Mouse (Mus musculus): ENCODE measurements at regions not wholly inside any gene's neighbourhood (a gene's known extent, or its start where the extent isn't known, plus 50 kb on each side); places are given as distances from the start of the nearest gene placed in this dataset.

DNA sequence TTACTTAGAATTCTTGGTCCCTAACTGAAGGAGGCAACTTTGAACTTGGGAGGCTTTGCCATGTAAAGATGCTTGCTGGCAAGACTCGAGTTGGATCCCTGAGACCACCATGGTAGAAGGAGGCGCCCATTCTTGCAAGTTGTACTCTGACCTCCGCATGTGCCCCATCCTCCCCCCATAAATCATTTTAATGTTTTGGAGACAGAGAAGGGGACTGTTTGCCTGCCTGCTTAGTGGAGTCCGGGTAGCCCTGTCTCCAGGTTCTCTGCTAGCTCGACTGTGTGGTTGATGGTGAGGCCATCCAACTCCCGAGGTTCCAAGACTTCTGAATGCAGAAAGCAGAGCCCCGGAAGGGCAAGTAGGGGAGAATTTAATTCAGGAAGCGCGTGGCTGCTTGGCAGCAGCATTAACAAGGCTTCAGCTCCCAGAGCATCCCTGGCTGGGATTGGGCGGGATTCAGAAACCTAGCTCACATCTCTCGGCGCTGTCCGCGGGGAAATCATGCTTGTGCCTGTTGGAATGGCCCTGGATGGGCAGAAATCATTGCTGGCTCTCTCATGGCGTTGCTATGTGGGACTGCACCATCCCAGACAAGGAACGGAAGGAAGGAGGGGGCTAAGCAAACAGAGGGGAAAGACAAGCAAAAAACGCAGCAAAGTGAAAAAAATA lies 202.8 kb upstream of the Zfp64 start:
- DNase-seq: no peak
- intact Hi-C loops (cut with DNase I): no loop called here

DNA sequence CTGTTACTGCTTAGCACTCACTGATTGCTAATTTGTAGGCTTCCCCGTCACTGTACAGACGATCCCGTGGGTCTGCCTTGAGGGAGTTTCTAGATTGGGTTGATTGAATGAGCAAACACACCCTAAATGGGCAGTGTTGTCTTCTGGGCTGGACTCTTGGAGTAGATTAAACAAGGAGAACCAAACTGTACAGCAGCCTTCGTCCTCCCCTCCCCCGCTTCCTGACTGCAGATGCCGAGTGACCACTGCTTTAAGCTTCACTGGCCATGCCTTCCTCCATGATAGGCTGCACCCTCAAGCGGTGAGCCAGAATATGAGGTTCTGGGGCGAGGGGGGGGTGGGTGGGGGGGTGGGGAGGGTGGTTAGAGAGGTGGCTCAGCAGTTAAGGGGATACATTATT lies 201.5 kb upstream of the Zfp64 start:
- intact Hi-C loops (cut with DNase I): no loop called here

DNA sequence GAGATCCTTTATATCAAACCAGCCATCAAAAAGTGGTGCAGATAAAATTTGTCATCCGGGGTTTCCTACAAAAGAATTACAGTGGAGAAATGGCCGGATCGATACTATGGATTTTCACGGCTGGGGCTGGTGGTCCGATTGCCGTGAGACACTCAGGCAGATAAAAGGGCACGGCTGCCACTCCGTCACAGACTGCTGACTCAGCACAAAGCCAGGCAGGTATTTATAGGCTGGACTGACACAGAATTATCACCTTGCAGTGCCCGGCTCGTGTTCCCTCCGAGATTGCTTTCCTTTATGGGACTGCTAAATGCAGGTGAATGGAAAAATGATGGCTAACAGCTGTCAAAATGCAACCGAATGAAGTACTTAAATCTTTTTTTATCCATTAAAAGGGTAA lies 199.5 kb upstream of the Zfp64 start:
- intact Hi-C loops (cut with DNase I): no loop called here

More for the DNA sequence above, 201.5 kb upstream of the Zfp64 start:
- DNase-seq: no peak

GRCm38 (mm10) chr2:169147655-169148054 lies 192.3 kb upstream of the Zfp64 start:
- intact Hi-C loops (cut with DNase I): no loop called here
- DNase-seq: no peak

More for the DNA sequence above, 199.5 kb upstream of the Zfp64 start:
- DNase-seq: no peak

DNA sequence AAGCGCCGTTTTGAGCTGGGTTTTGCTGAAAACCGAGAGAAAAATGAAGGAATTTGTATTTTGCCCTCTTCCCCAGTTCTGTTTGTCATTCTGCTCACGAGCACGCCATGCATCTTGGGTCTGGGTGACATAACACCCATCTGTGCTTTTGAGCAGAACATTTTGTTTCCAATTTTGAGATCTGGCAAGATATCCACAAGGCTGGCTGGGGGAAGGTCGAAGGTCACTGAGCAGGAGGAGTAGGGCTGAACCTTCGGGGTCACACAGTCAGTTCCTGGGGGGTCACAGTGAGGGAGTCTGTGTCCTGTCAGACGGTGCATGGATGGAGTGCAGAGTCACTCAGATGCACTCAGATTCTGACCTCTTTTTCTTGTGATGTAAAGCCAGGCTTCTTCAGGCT lies 186.8 kb upstream of the Zfp64 start:
- intact Hi-C loops (cut with DNase I): no loop called here

GRCm38 (mm10) chr2:169133855-169134254 lies 178.5 kb upstream of the Zfp64 start:
- intact Hi-C loops (cut with DNase I): no loop called here
- DNase-seq: no peak

More for the DNA sequence above, 186.8 kb upstream of the Zfp64 start:
- DNase-seq: no peak

GRCm38 (mm10) chr2:169125476-169125875 lies 170.1 kb upstream of the Zfp64 start:
- intact Hi-C loops (cut with DNase I): no loop called here
- no peak for DNase-seq

DNA sequence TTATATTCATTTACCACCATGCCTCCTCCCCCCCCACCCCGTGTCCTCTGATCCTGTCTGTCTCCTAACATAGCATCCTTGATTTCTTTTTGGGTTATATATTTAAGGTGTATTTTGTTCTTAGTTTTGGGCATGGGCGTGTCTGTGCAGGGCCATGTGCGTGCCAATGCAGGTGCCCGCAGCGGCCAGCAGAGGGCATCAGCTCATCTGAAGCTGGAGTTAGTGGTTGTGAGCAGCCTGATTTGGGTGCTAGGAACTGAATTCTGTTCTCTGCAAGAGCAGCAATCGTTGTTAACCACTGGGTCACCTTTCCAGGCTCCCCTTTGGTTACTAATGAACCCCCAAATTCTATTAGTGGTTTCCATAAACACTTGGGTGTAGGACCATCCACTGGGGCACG lies 167.5 kb upstream of the Zfp64 start:
- intact Hi-C loops (cut with DNase I): no loop called here
- DNase-seq: no peak

GRCm38 (mm10) chr2:169116841-169117240 lies 161.5 kb upstream of the Zfp64 start:
- intact Hi-C loops (cut with DNase I): no loop called here
- no peak for DNase-seq

- DNase-seq: no peak
- intact Hi-C loops (cut with DNase I): no loop called here
These were observed 153.7 kb upstream of the Zfp64 start for GRCm38 (mm10) chr2:169109044-169109443.

DNA sequence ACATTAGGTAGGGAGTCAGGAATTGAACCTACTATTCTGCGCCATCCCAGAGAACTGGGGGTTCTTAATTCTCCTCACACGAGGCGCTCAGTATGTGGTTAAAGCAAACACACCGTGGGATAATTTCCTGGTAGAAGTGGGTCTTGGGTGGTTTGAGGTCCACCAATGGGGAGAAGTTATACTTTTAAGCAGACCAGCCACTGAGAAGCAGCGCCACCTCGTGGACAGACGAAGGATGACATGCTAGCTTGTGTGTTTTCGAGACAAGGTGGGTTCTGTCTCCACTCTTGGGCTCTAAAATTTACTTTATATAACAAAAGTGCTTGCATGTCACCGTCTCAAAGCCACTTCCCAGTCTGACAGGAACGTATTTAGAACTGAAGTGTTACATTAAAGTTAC lies 152.7 kb upstream of the Zfp64 start:
- intact Hi-C loops (cut with DNase I): no loop called here
- peak in 1 of 2 experiments; percentile 26 for DNase-seq

GRCm38 (mm10) chr2:169101506-169102261 lies 146.3 kb upstream of the Zfp64 start:
- no peak for DNase-seq
- intact Hi-C loops (cut with DNase I): no loop called here

GRCm38 (mm10) chr2:169100516-169100915 lies 145.1 kb upstream of the Zfp64 start:
- intact Hi-C loops (cut with DNase I): no loop called here
- DNase-seq: no peak

- DNase-seq: no peak
- intact Hi-C loops (cut with DNase I): no loop called here
These were observed 144.3 kb upstream of the Zfp64 start for GRCm38 (mm10) chr2:169099678-169100077.

DNA sequence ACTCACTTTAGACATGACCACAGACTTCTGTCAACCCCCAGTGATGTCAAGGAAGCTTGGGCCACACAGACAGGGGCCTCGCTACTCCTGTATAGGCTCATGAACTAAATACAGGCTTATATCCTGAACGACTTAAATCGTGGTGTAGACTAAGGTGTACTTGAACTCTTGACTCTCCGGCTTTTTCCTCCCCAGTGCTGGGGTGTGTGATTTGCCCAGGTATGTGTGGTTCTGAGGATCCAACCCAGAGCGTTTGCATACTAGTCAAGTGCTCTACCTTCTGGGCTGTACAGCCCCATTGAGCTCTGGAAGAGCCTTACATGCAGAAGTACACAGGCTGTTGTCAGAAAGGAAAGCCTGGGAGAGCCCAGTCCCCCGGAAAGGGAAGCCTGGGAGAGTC lies 143.2 kb upstream of the Zfp64 start:
- intact Hi-C loops (cut with DNase I): no loop called here
- DNase-seq: no peak

DNA sequence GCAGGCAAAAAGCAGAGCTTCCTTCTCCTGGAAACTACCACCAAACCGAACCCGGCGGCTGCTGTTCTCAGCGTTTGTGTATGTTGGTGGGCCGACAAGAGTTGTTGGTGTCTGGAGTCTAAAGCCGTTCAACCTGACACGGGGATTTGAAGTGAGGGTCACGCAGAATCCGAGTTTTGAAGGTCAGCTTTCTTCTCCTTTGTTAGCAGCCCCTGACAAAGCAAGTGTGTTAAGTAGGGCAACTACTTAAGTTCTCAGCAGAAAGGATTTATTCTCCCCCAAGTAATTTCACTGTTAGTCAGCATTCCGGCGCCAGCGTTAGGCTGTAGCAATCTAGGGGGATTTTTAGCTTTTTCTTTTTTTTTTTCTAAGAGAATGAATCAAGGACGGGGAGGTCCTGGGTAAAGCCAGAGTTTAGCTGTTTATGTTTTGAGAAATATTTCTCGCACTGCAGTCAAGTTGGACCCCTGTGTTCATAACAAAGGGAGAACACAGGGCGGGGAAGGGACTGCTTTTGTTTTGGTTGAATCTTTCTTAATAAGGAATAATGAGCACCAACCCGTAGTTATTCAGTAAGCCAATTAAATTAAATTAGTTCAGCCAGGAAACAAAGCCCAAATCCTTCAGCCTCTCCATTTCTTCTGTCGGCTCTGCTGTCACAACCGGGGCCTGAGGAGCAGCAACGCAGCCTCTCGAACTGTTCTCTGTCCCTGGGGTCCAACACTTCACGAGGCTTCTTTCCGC lies 138.8 kb upstream of the Zfp64 start:
- intact Hi-C loops (cut with DNase I): no loop called here
- DNase-seq: no peak

DNA sequence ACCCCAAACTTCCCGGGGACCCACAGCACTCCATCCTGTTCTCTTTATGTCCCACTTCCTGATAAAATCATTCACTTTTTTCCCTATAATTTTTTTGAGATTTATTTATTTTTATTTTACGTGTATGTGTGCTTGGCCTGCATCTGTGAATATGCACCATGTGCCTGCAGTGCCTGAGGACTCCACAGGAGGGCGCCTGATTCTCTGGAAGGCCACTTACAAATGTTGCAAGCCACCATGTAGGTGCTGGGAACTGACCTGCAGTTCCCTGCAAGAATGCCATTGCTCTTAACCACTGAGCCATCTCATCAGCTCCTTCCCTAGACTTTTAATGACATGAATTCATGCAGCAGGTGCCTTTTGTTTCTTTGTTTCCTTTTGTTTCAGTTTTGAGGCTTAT lies 134.9 kb upstream of the Zfp64 start:
- intact Hi-C loops (cut with DNase I): no loop called here
- DNase-seq: no peak

GRCm38 (mm10) chr2:169088870-169089484 lies 133.6 kb upstream of the Zfp64 start:
- intact Hi-C loops (cut with DNase I): no loop called here
- no peak for DNase-seq

- no peak for DNase-seq
- intact Hi-C loops (cut with DNase I): no loop called here
These were observed 132.9 kb upstream of the Zfp64 start for GRCm38 (mm10) chr2:169088301-169088700.

- DNase-seq: no peak
- intact Hi-C loops (cut with DNase I): no loop called here
These were observed 115.9 kb upstream of the Zfp64 start for GRCm38 (mm10) chr2:169071267-169071666.

DNA sequence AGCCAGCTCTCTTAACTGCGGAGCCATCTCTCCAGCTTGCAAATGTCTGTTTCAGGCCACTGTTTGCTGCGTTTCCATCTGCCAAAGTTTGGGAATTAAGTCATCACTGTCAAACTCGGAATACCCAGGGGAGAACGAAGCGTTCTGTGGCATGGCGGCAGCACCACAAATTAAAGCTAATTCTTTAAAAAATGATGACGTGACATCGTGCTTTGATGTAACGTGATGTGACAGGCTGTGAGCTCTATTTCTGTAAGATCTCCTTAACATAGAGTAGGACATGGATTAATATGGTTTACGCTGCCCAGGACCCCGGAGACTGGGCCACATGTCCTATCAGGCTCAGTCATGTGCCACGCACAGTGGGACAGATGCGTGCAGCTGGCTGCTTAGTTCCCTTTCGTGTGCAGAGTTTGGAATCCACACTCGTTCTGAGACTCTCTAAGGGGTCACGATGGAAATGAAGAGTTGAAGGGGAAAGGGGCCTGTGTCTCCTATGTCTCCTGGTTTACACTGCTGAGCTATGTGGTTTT lies 109.8 kb upstream of the Zfp64 start:
- no peak for DNase-seq
- intact Hi-C loops (cut with DNase I): no loop called here

All from gastrocnemius, postnatal 36 days (tissue).